Mouse (Mus musculus) intestine, embryonic 15.5 days (tissue): ENCODE data around the gene Tcte1. TPM values are rescaled to one million over a fixed set of nuclear protein-coding genes. Genes with fewer than 3 reads are reported as not detected.
A peak's percentile ranks its signal among the peaks of the same experiment; 100 is the strongest.

Source experiments
- ATAC-seq: fragments of 200-750 bp; cut with Nextera tagmentation; 2 replicates; pipeline ENCODE4 v1.8.0; 2017; ENCODE audit warnings: moderate TSS enrichment, moderate library complexity
- H3K27ac ChIP-seq: fragments of 300-500 bp; sonication (generic); 2 replicates; pipeline ENCODE4 v1.5.1; 2015; ENCODE audit warnings: mild to moderate bottlenecking, inconsistent platforms
- H3K27me3 ChIP-seq: fragments of 300-500 bp; sonication (generic); replicated peaks from 2 replicates; pipeline ENCODE4 v1.6.1; 2015; ENCODE audit warnings: inconsistent platforms
- H3K36me3 ChIP-seq: fragments of 300-500 bp; sonication (generic); 2 replicates; pipeline ENCODE4 v1.6.1; 2015; ENCODE audit warnings: inconsistent platforms
- H3K4me1 ChIP-seq: fragments of 300-500 bp; sonication (generic); replicated peaks from 2 replicates; pipeline ENCODE4 v1.6.1; 2015; ENCODE audit warnings: inconsistent platforms
- H3K4me2 ChIP-seq: fragments of 300-500 bp; sonication (generic); replicated peaks from 2 replicates; pipeline ENCODE4 v1.6.1; 2015; ENCODE audit warnings: mild to moderate bottlenecking, inconsistent platforms
- H3K4me3 ChIP-seq: fragments of 300-500 bp; sonication (generic); replicated peaks from 2 replicates; pipeline ENCODE4 v1.5.1; 2015; ENCODE audit warnings: inconsistent platforms
- H3K9ac ChIP-seq: fragments of 300-500 bp; sonication (generic); 2 replicates; pipeline ENCODE4 v1.6.1; 2015; ENCODE audit warnings: inconsistent platforms
- H3K9me3 ChIP-seq: fragments of 300-500 bp; sonication (generic); 2 replicates; pipeline ENCODE4 v1.6.1; 2016; ENCODE audit warnings: inconsistent platforms
- WGBS: fragments of 180-500 bp; shearing (Covaris S2); methylation state at CpG from one replicate; pipeline ENCODE4 v1.1.7; 2015; 5-methylcytosine and 5-hydroxymethylcytosine counted together
- polyA plus RNA-seq: library from polyadenylated mRNA; unstranded; fragments of >200 nt; fragmentation: Nextera tagmentation; extraction: Ambion mirVana; gene quantifications from 2 replicates; pipeline ENCODE4 v1.2.1, GENCODE M21; 2015

Gene Tcte1
- polyA plus RNA-seq, 1 experiment from 2014 or later, result 0.33 TPM

DNA sequence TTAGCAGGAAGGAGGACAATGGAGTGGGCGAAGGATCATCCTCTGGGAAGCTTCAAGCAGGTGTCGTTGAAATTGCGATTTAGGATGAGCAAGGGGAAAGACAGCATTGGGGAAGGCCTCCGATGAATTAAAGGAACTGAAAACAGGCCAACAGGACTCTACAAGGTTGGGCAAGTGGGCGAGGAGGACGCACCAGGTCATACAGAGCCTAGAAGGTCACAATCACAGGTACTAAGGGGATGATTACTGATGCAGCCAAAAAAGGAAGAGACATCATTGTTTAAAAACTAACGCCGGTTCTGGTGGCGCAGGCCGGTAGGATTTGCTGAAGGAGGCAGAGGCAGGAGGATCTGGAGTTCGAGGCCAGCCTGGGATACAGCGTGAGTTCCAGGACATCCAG lies 40.0 kb downstream of the Tcte1 start:
- no peaks in the 10 kb centered on the region for H3K27me3 ChIP-seq
- ATAC-seq, result no peak
- H3K4me2 ChIP-seq, result no peak overlapping the region
- no peaks in the 10 kb centered on the region for H3K9me3 ChIP-seq
- H3K27ac ChIP-seq, result no peak overlapping the region
- H3K4me3 ChIP-seq, result no peak overlapping the region
- peaks cover 18% of the 10 kb centered on the region for H3K36me3 ChIP-seq
- H3K4me1 ChIP-seq, result peaks cover 25% of the 10 kb centered on the region
- WGBS, result 70% methylated on average over 12 of the region's 12 CpGs
- no peak overlapping the region for H3K9ac ChIP-seq

GRCm38 (mm10) chr17:45563655-45564530 lies 40.7 kb downstream of the Tcte1 start, which contains the start of gene Slc35b2:
Gene Slc35b2, plus strand, starts transcription at chr17:45563874.
- peak; percentile 86 for ATAC-seq
- peak within 1 kb of the TSS; percentile 82 for H3K27ac ChIP-seq
- H3K4me3 ChIP-seq, result peak within 1 kb of the TSS; percentile 94
- peak within 1 kb of the TSS; percentile 92 for H3K4me2 ChIP-seq
- peaks cover 24% of the 10 kb centered on the region for H3K36me3 ChIP-seq
- H3K4me1 ChIP-seq, result peaks cover 27% of the 10 kb centered on the region
- no peaks in the 10 kb centered on the region for H3K9me3 ChIP-seq
- H3K27me3 ChIP-seq, result no peaks in the 10 kb centered on the region
- WGBS, result under 1% methylated on average over 60 of the region's 61 CpGs
- H3K9ac ChIP-seq, result peak within 1 kb of the TSS; percentile 95

DNA sequence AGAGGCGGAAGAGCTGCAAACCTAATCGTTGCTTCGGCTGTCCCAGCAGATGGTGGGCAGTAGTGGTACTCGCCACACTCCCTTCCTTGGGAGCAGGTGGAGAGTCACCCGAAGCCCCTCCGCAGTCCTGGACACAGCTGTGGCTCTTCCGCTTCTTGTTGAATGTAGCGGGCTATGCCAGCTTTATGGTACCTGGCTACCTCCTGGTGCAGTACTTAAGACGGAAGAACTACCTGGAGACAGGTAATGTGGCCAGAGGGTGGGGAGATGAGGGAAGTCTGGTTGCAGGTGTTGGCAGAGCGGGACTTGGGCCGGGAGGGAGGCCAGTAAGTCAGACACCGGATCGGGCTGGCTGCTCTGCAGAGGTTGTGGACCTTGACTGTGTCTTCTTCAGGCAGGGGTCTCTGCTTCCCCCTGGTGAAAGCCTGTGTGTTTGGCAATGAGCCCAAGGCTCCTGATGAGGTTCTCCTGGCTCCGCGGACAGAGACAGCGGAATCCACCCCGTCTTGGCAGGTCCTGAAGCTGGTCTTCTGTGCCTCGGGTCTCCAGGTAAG lies 41.4 kb downstream of the Tcte1 start:
- H3K4me2 ChIP-seq, result peak overlapping the region; percentile 92
- ATAC-seq, result no peak; the same call in 1 of the 2 replicates

GRCm38 (mm10) chr17:45565103-45565502 lies 41.9 kb downstream of the Tcte1 start:
- ATAC-seq, result no peak
- H3K9me3 ChIP-seq, result no peaks in the 10 kb centered on the region
- peak overlapping the region; percentile 95 for H3K9ac ChIP-seq
- no peaks in the 10 kb centered on the region for H3K27me3 ChIP-seq
- H3K4me2 ChIP-seq, result peak overlapping the region; percentile 92
- 90% methylated on average over 11 of the region's 11 CpGs for WGBS
- peak overlapping the region; percentile 82; the same call in 1 of the 2 replicates for H3K27ac ChIP-seq
- peaks cover 27% of the 10 kb centered on the region for H3K4me1 ChIP-seq
- peaks cover 36% of the 10 kb centered on the region for H3K36me3 ChIP-seq
- H3K4me3 ChIP-seq, result peak overlapping the region; percentile 94

More for the DNA sequence above, 41.4 kb downstream of the Tcte1 start:
- H3K9ac ChIP-seq, result peak overlapping the region; percentile 95
- H3K4me3 ChIP-seq, result peak overlapping the region; percentile 94
- H3K27me3 ChIP-seq, result no peaks in the 10 kb centered on the region
- H3K9me3 ChIP-seq, result no peaks in the 10 kb centered on the region
- peak overlapping the region; percentile 82 for H3K27ac ChIP-seq
- 5% methylated on average over 18 of the region's 18 CpGs for WGBS
- H3K36me3 ChIP-seq, result peaks cover 31% of the 10 kb centered on the region
- peaks cover 27% of the 10 kb centered on the region for H3K4me1 ChIP-seq

- Histone ChIP-seq H3K27ac (peak overlapping the region; percentile 48; the same call in 1 of the 2 replicates), H3K27me3 (no peaks in the 10 kb centered on the region), H3K4me2 (no peak overlapping the region), H3K9ac (no peak overlapping the region), H3K9me3 (no peaks in the 10 kb centered on the region), H3K4me1 (peaks cover 27% of the 10 kb centered on the region), H3K36me3 (peaks cover 45% of the 10 kb centered on the region), H3K4me3 (no peak overlapping the region)
- 72% methylated on average over 1 of the region's 1 CpGs for WGBS
- ATAC-seq, result no peak
Measured at GRCm38 (mm10) chr17:45566031-45566359, 42.8 kb downstream of the Tcte1 start.

- H3K9me3 ChIP-seq, result no peaks in the 10 kb centered on the region
- H3K4me1 ChIP-seq, result peaks cover 31% of the 10 kb centered on the region
- H3K9ac ChIP-seq, result peak overlapping the region; percentile 26; the same call in 1 of the 2 replicates
- no peak for ATAC-seq
- 63% methylated on average over 18 of the region's 18 CpGs for WGBS
- H3K4me2 ChIP-seq, result no peak overlapping the region
- peaks cover 50% of the 10 kb centered on the region for H3K36me3 ChIP-seq
- peak overlapping the region; percentile 48; the same call in 1 of the 2 replicates for H3K27ac ChIP-seq
- no peak overlapping the region for H3K4me3 ChIP-seq
- H3K27me3 ChIP-seq, result no peaks in the 10 kb centered on the region
Measured at GRCm38 (mm10) chr17:45566360-45567161, 43.3 kb downstream of the Tcte1 start.

DNA sequence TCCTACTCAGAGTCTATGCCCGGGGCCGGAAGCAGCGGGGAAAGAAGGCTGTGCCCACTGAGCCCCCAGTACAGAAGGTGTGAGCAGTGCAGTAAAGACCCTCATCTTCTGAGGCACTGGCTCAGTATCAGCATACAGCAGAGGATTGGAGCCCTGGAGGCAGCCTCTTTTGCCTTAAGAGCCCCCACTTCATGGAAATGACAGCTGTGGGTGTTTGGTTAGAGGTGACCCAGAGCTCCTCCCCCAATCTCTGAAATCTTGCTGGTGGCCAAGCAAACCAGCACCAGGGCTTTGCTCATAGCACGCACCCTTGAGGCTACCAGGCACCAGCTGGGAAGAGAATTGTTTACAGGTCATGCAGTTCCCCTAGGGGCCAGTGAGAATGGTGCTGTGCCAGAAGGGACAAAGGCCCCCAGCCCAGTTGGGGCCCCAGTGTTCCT lies 43.9 kb downstream of the Tcte1 start:
- Histone ChIP-seq H3K36me3 (peaks cover 50% of the 10 kb centered on the region), H3K9ac (peak overlapping the region; percentile 26; the same call in 1 of the 2 replicates), H3K4me2 (no peak overlapping the region), H3K4me1 (peaks cover 32% of the 10 kb centered on the region), H3K9me3 (no peaks in the 10 kb centered on the region), H3K27ac (no peak overlapping the region), H3K4me3 (no peak overlapping the region), H3K27me3 (no peaks in the 10 kb centered on the region)
- WGBS, result 35% methylated on average over 4 of the region's 4 CpGs
- ATAC-seq, result no peak

DNA sequence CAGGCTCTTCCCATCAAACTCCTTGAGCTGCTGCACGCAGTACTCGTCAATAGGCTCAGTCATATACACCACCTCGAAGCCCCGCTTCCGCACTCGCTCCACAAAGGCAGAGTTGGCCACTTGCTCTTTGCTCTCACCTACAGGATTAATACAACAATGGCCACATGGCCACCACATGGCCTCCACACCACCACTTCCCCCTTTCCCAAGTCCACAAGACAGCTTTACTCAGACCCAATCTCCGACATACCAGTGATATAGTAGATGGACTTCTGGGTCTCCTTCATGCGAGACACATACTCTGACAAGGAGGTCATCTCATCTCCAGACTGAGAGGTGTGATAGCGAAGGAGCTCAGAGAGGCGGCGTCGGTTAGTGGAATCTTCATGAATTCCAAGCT lies 45.8 kb downstream of the Tcte1 start:
- Histone ChIP-seq H3K27me3 (no peaks in the 10 kb centered on the region), H3K9me3 (no peaks in the 10 kb centered on the region), H3K36me3 (peaks cover 50% of the 10 kb centered on the region), H3K27ac (no peak overlapping the region), H3K4me1 (peaks cover 32% of the 10 kb centered on the region), H3K4me2 (no peak overlapping the region), H3K9ac (no peak overlapping the region; the same call in 1 of the 2 replicates), H3K4me3 (no peak overlapping the region)
- ATAC-seq, result no peak
- WGBS, result 85% methylated on average over 12 of the region's 12 CpGs

DNA sequence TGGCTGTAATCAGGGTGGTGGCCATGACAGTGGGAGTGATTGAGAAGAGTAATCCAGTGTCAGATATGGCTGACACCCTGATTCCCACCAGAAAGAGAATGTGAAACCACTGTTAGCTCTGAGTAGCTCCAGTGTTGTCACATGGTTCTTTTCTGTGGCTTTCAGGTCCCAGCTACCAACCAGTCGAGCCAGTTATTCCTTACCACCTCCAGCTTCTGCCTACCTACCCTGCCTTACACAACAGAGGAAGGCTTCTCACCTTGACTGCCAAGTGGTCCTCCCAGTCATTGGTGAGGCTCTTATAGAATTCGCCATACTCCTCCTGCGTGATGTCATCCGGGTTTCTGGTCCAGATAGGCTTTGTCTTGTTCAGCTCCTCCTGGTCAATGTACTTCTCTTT lies 46.8 kb downstream of the Tcte1 start:
- WGBS, result 75% methylated on average over 4 of the region's 4 CpGs
- Histone ChIP-seq H3K9me3 (no peaks in the 10 kb centered on the region), H3K27me3 (no peaks in the 10 kb centered on the region), H3K36me3 (peaks cover 50% of the 10 kb centered on the region), H3K9ac (no peak overlapping the region), H3K4me2 (no peak overlapping the region), H3K27ac (no peak overlapping the region), H3K4me1 (peaks cover 31% of the 10 kb centered on the region), H3K4me3 (no peak overlapping the region)
- ATAC-seq, result no peak

DNA sequence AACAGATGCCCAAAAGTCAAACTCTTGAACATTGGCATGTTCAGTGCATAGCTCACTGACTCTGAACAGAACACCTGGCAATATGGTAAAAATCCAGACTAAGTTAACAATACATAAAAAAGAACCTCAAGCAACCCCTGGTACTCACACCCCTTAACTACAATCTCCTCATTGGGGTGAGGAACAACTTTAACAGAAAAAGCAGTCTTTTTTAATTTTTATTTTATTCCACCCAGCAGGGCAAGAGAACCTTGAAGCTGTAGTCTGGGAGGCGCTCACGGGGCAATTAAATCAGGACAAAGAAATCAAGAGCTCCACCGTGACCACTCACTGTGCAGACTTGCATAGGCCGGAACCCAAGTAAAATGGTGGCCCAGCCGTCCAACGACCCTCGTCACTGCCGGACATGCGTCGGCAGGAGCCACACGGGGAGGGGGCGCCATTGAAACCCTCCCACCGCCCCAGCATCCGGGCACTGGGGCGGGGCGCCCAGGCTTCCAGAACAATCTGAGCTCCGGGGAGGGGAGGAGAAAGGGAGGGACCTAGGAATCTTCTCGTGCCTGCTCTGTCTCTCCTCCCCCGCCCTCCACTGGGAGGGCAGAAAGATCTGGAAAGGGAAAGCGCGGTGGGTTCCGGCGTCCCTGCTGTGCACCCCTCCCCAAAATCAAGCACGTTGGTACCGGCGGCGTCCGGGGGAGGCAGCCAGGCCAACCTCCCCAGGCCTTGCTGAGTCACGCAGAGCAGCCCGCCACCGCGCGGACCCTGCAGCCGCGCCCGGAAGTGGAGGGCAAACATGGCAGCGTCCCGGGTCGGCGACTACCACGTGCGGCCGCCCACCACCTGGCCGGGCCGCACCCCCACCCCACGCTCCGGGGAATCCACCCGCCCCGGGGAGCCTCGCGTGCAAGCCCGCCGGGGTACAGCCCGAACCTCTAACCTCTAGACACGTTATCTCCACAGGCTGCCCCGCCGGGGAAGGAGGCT lies 49.2 kb downstream of the Tcte1 start:
- H3K27ac ChIP-seq, result peak overlapping the region; percentile 96
- peak overlapping the region; percentile 85 for H3K4me3 ChIP-seq
- peaks cover 38% of the 10 kb centered on the region for H3K36me3 ChIP-seq
- H3K9ac ChIP-seq, result peak overlapping the region; percentile 98
- H3K4me1 ChIP-seq, result peaks cover 21% of the 10 kb centered on the region
- H3K27me3 ChIP-seq, result no peaks in the 10 kb centered on the region
- peak; percentile 66 for ATAC-seq
- under 1% methylated on average over 55 of the region's 57 CpGs for WGBS
- no peaks in the 10 kb centered on the region for H3K9me3 ChIP-seq
- peak overlapping the region; percentile 78 for H3K4me2 ChIP-seq

DNA sequence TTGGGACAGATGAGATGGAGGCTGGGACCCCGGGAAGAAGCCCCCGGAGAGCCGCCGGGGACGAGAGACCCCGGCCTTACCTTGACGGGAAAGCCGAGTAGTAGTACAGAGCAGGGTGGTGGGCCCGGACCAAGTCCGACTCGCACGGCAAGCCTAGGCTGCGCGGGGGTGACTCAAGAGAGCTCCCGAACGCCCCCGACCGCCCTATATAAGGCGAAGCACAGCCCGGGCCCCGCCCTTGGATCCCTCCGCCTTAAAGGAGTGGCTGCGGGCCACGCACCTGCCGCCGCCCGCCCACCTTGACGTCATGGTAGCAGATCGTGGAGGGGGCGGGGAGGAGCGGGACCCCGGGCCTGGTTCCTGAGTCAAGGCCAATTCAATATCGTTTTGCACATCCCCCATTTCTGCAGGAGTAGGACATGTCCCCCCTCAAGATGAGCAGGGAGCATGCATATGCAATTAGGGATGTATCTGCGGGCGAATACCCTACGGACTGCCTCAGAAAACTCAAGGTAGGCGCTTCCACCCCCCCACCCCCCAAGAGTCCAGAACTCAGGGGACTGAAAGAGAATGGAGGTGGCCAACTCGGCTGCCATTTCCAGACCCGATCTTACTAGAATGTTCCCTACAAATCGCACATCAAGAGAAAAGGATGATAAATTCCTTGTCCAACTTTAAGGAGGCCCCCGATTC lies 50.0 kb downstream of the Tcte1 start, which contains the start of gene Hsp90ab1:
TSS of gene Hsp90ab1 (minus strand) at position 185 of the 693 bp plus-strand sequence.
- peak within 1 kb of the TSS; percentile 96 for H3K27ac ChIP-seq
- peak; percentile 81 for ATAC-seq
- H3K9me3 ChIP-seq, result no peaks in the 10 kb centered on the region
- H3K4me1 ChIP-seq, result peaks cover 17% of the 10 kb centered on the region
- H3K9ac ChIP-seq, result peak within 1 kb of the TSS; percentile 98
- peaks cover 31% of the 10 kb centered on the region for H3K36me3 ChIP-seq
- under 1% methylated on average over 41 of the region's 41 CpGs for WGBS
- H3K4me3 ChIP-seq, result peak within 1 kb of the TSS; percentile 85
- H3K4me2 ChIP-seq, result peak within 1 kb of the TSS; percentile 78
- no peaks in the 10 kb centered on the region for H3K27me3 ChIP-seq
